Mouse (Mus musculus) forebrain, embryonic 11.5 days (tissue): Measurements from ENCODE around the gene Nps. TPM values are rescaled to one million over a fixed set of nuclear protein-coding genes. Genes with fewer than 3 reads are reported as not detected.

Experiments used
- ATAC-seq: fragments of 200-750 bp; cut with Nextera tagmentation; replicated peaks from 2 replicates; pipeline ENCODE4 v1.8.0; 2017; ENCODE audit warnings: moderate TSS enrichment; ENCODE audit not compliant: low FRiP score
- DNase-seq: peaks from one replicate; pipeline ENCODE4 v3.0.0-alpha.2; 2017; ENCODE audit warnings: low spot score
- H3K27ac ChIP-seq: fragments of 300-500 bp; sonication (generic); 2 replicates; pipeline ENCODE4 v1.5.1; 2014; ENCODE audit warnings: low read depth, low read length
- H3K27me3 ChIP-seq: fragments of 300-500 bp; sonication (generic); 2 replicates; pipeline ENCODE4 v1.6.1; 2014; ENCODE audit warnings: mild to moderate bottlenecking, low read length, mixed read lengths; ENCODE audit not compliant: control insufficient read depth, insufficient read depth
- H3K36me3 ChIP-seq: fragments of 300-500 bp; sonication (generic); 2 replicates; pipeline ENCODE4 v1.6.1; 2014; ENCODE audit warnings: mild to moderate bottlenecking, low read length, moderate library complexity, mixed read lengths; ENCODE audit not compliant: control insufficient read depth, insufficient read depth
- H3K4me1 ChIP-seq: fragments of 300-500 bp; sonication (generic); replicated peaks from 2 replicates; pipeline ENCODE4 v1.6.1; 2014; ENCODE audit warnings: low read length, mixed read lengths; ENCODE audit not compliant: control insufficient read depth, insufficient read depth
- H3K4me2 ChIP-seq: fragments of 300-500 bp; sonication (generic); 2 replicates; pipeline ENCODE4 v1.6.1; 2014; ENCODE audit warnings: low read depth, mild to moderate bottlenecking, low read length, moderate library complexity, mixed read lengths; ENCODE audit not compliant: severe bottlenecking
- H3K4me3 ChIP-seq: fragments of 300-500 bp; sonication (generic); 2 replicates; pipeline ENCODE4 v1.5.1; 2014; ENCODE audit warnings: low read depth, low read length
- H3K9ac ChIP-seq: fragments of 300-500 bp; sonication (generic); 2 replicates; pipeline ENCODE4 v1.6.1; 2014; ENCODE audit warnings: low read length
- H3K9me3 ChIP-seq: fragments of 300-500 bp; sonication (generic); 2 replicates; pipeline ENCODE4 v1.6.1; 2016; ENCODE audit warnings: low read length, mixed read lengths; ENCODE audit not compliant: control insufficient read depth
- WGBS: fragments of 180-500 bp; shearing (Covaris S2); extraction: QIAGEN DNeasy Blood & Tissue Kit; methylation state at CpG from one replicate; pipeline ENCODE4 v1.1.7; 2014; 5-methylcytosine and 5-hydroxymethylcytosine counted together
- polyA plus RNA-seq: library from polyadenylated mRNA; unstranded; fragments of >200 nt; fragmentation: Nextera tagmentation; extraction: Ambion mirVana; gene quantifications from 2 replicates; pipeline ENCODE4 v1.2.1, GENCODE M21; 2014

The Nps gene
- polyA plus RNA-seq, 1 experiment from 2014 or later: not detected

DNA sequence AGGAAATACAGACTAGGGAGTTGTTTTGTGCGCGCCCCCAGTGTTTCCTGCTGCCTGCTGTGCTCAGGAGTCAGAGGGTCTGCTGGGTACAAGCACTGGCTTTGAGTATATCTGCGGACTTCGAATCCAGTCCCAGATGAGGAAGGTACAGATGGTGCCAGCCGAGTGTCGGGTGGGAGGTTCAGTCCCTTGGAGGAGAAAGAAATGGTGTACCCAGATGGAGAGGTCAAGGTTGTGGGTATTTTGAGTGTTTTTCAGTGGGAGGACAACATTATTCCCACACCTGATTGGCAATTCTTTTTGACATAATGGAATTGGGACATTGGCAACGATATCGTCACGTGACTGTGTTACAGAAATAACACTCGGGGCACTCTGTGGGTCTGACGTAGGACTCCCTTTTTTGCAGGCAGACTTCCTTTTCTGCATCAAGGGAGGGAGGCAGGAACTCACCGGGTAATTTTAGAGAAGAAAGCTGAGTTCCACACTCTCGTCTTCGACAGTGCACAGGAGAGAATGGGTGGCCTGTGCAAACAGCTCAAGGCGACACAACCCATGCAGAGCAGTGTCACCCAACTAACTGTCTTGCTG is 33.2 kb downstream of the Nps start:
- 89% methylated on average over 15 of the region's 15 CpGs for WGBS
- Histone ChIP-seq H3K9me3 (no peaks in the 10 kb centered on the region), H3K27me3 (no peaks in the 10 kb centered on the region), H3K4me3 (no peak overlapping the region), H3K4me1 (no peaks in the 10 kb centered on the region), H3K36me3 (no peaks in the 10 kb centered on the region), H3K4me2 (no peak overlapping the region), H3K27ac (no peak overlapping the region), H3K9ac (no peak overlapping the region)
- ATAC-seq (no peak), DNase-seq (no peak)

DNA sequence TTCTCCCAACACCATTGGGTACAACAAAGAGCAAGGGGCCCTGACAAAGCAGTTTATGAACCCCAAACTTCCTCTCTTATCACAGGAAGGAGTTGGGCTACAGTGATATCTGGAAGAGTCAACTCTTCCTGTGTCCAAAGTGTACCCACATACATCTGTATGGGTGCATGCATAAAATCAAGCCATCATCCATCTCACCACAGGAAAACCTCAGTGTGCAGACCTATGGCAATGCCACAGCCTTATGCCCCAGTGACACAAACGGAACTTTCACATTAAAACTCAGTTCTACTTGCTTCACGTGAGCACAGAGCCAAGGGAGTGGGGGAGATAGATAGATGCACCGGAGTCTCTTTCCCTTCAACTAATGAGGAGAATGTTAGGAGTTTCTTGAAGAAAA is 36.0 kb downstream of the Nps start:
- H3K4me3 ChIP-seq: no peak overlapping the region
- WGBS: 91% methylated on average over 3 of the region's 3 CpGs
- no peaks in the 10 kb centered on the region for H3K27me3 ChIP-seq
- DNase-seq (no peak), ATAC-seq (no peak)
- no peaks in the 10 kb centered on the region for H3K9me3 ChIP-seq
- no peak overlapping the region for H3K9ac ChIP-seq
- H3K4me1 ChIP-seq: no peaks in the 10 kb centered on the region
- H3K36me3 ChIP-seq: no peaks in the 10 kb centered on the region
- no peak overlapping the region for H3K4me2 ChIP-seq
- H3K27ac ChIP-seq: no peak overlapping the region

DNA sequence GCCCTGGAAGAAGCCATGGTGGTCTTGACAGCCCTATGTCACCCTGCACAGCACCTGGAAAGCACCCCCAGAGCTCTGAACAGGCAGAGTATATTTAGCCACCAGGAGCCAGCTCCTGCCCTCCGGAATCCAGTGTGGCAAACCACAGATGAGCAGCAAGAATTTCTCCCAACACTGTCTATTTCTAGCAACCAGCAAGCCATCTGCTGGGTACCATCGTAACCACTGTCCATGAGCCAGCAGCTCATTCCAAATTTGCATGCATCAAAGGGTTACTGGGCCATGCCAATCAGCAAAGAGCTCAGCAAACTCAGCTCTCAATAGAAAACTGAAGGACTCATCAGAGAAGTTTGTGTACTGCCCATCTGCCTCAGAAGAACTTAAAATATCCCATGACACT is 46.0 kb downstream of the Nps start:
- whole genome bisulfite sequencing: 98% methylated on average over 2 of the region's 2 CpGs
- no peaks in the 10 kb centered on the region for H3K27me3 ChIP-seq

More for the DNA sequence above, 46.0 kb downstream of the Nps start:
- no peaks in the 10 kb centered on the region for H3K9me3 ChIP-seq
- H3K4me3 ChIP-seq: no peak overlapping the region
- H3K9ac ChIP-seq: no peak overlapping the region
- DNase-seq: no peak
- ATAC-seq: no peak
- no peaks in the 10 kb centered on the region for H3K36me3 ChIP-seq
- H3K4me1 ChIP-seq: no peaks in the 10 kb centered on the region
- no peak overlapping the region for H3K4me2 ChIP-seq
- H3K27ac ChIP-seq: no peak overlapping the region

Other genes with a start within 250 kb of the Nps start
- gene Foxi2, start 151.6 kb downstream of the Nps start, polyA plus RNA-seq: 0.91 and 1.1 TPM in 2 replicates